Mouse (Mus musculus) T-helper 1 cell (primary cell): ENCODE measurements at regions not wholly inside any gene's neighbourhood (a gene's known extent, or its start where the extent isn't known, plus 50 kb on each side); places are given as distances from the start of the nearest gene placed in this dataset.

ENCODE experiments used
- in situ Hi-C: fragments of 300-600 bp; cut with MboI, MseI; formaldehyde crosslinking; loops from one replicate; pipeline ENCODE4 v1.15.1; 2025; ENCODE audit warnings: high pct_unique_total_duplicates

DNA sequence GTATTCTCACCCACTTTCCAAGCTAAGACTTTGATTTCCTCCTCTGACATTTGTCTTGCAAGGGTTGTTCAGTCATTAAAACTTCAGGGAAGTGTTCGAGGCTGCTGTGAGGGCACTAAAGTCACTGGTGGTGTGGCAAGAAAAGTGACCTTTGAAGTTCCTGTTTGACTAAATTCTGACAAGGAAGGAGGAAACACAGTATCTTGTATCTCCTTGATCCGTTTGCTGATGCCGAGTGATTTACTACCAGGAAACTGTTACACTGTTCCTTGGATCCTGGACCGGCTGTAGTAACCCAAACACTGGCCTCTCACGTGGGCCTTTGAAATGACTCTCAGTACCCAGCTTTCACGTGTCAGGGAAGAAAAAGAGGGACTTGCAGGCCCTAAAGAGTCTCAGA is 53.5 kb upstream of the Ralgapa2 start:
- in situ Hi-C loops, result no loop called here

DNA sequence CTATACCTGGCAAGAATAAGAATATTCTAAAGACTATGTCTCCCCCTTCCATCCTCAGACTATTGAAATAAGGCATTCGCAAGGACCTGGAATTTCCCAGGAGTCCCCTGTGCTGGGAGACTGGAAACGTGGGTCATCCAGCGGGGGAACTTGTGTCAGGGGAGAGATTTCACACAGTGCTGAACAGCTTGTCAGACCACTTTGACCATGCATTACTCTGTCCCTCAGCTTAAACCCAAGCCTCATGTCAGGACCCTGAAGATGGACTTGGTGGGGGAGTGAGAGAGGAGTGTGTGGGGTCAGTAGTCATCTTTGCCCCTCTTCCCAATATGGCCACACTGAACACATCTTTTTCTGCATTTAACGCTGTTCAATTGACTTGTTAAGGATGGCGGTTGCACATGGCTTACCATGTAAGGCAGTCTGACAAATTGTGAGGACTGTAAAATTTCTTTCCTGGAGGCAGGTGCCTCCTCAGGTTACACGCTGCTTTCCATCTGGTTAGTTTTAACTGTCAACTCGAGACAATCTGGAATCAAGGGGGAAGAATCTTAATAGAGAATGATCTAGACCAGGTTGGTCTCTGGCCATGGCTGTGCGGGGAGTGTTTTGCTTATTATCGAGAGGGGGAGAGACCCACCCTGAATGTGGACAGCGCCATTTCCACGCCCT is 56.2 kb upstream of the Ralgapa2 start:
- in situ Hi-C loops, result no loop called here

DNA sequence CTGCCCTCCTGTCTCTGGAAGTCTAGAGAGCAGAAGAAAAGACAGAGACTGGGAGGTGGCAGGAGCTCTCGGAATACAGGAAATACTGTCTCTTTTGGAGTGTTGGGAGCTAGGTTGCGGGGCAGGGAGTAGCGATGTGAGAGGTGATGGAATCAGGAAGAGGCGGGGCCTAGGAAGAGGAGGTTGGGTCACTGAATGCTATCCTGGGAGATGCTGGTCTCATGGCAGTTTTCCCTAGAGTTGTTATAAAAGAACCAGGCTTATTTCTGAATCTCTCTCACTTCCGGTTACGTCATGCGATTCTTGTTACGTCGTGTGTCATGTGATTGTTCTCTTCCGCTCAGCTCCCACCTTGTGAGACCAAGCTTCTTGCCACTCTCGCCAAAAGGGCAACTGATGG is 58.9 kb upstream of the Ralgapa2 start:
- in situ Hi-C loops, result no loop called here

DNA sequence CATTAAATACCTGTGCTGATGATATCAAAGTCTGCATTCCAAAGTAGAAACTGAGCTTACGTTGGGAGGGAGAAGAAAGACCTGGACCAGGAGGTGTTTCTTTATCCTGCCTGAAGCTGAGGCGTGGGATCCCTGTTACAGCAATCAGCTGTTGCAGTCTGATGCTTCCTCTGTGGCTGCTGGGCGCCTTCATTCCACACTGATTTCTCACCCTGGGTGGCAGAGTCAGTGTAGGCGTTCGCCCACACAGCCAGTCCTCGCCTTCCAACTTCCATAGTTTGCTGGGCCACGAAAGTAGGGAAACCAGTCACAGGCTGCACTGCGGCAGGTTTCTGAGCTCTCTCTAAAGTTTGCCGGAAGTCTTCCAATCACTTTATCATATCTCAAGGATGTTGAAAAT is 59.7 kb upstream of the Ralgapa2 start:
- in situ Hi-C loops, result no loop called here

DNA sequence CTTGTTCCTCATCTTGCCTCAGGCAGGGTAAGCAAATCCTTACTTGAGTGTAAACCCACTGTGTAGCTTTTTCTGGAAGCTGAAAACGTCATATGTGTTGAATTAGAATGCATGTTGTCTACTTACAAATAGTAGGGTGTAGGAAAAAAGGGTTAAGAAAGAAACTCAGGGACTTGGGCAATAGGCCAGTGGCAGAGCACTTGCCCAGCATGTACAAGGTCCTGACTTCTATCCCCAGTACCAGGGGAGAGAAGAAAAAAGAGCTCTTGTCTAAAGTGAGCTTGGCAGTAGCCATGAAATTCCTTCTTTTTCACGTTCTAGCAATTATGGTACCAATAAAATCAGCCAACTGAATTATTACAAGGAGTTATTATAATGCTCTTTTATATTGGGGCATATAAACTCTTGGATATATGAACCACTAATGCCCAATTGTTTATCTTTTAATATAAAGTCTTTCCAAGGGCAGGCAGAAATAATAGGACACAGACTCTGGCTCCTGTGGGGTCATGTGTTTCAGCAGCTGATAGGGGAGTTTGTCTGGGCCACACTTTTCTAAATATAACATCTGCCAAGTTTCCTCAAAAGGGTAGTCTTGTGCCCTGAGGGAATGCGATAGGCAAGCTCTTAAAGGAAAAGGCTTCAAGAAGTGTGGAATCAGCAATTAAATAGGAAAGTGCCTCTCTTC is 63.6 kb upstream of the Ralgapa2 start:
- in situ Hi-C loops, result no loop called here

DNA sequence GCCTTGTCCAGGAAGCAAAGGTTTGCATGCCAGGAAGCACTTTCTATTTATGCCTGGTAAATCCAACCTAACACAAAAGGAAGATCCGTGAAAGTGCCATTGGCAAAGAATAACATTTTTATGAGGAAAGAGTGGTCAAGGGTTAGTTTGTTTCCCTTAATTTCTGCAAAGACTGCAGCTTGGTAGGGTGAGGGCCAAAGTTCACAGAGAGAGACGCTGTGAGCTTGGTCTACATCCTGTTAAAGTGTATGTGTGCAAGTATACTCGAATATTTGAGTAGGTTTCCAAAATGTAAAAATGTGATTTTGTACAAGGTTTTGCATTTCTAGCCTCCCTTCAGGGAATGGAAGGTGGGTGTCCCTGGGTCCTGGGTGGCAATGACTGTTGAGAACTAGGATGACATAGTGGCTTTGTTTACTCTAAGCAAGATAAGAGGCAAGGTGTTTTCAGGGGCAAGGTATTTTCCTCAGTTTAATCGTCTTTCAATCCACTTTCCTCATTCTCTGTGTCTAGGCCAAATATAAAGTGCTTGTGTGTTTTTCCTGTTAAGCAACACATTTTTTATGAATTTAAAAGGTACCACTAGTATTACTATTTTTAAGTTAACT is 64.3 kb upstream of the Ralgapa2 start:
- in situ Hi-C loops, result no loop called here

DNA sequence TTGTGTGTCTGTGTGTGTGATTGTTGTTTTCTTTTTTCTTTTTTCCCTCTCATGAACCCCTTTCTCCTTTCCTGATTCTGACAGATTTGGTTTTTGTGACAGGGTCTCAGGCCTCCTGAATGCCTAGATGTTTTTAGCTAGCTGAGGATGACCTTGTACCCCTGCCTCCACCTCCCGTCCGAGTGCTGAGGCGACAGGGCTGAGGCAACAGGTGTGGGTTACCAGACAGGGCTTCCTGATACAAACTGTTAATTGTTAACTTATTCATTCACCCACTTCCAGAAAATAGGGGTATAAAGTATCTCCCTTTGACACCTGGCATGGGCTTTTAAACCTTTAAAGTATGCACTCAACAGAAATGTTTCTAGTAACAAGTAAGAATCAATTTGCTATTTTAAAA is 65.0 kb upstream of the Ralgapa2 start:
- in situ Hi-C loops, result no loop called here

DNA sequence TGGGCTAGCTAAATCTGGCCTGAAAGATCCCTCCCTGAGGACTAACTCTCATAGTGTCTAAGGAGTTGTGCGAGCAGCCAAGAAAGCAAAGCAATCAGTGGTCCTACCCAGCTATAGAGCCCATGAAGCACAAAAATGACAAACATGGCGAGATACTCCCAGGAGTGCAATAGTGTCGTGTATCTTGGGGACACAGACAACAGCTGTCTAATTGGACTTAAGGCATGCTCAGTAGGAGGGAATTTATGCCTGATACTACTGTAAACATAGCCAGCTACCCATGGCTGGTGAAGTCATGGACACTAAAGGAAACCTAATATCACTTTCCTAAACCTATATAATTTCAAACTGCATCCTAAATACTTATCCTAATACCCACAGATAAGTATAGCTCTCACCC is 69.1 kb upstream of the Ralgapa2 start:
- in situ Hi-C loops, result no loop called here

DNA sequence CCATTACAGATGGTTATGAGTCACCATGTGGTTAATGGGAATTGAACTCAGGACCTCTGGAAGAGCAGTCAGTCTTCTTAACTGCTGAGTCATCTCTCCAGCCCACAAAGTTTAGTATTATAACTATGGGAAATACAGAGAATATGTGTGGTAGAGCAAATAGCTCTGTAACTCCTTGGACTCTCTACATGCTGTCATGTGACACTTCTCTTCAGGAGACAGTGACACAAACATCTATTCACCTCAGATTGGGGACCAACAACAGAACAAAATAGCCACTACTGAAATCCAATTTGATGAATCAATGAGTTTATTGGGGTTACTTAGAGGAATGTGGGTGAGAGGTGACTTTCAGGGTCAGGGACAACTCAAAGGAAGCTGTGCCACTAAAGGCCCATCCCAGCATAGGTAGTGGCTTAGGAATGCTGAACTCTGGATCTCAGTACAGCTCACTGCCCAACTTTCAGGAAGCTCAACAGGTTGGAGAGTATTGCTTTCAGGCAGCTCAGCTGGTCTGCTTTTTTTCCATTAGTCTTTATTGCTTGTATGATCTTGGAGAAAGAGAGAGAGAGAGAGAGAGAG is 71.8 kb upstream of the Ralgapa2 start:
- in situ Hi-C loops, result no loop called here

DNA sequence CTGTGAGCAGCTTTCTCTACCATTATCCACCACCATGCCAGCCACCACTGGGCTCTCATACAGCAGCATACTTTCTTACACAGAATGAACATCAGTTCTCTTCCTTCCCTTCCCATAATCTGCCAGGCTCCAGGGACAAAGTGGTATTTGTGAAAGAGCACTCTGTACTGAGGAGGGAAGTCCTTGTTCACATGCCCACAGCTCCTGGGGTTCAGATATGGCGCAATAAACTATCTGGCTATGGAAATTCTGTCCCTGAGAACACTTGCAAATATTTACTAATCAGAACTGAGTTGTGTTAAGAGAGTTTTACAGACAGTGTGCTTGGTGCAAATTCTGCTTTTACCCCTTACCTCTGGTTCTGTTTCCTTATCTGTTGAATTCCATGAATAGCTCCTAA is 74.2 kb upstream of the Ralgapa2 start:
- in situ Hi-C loops, result no loop called here

DNA sequence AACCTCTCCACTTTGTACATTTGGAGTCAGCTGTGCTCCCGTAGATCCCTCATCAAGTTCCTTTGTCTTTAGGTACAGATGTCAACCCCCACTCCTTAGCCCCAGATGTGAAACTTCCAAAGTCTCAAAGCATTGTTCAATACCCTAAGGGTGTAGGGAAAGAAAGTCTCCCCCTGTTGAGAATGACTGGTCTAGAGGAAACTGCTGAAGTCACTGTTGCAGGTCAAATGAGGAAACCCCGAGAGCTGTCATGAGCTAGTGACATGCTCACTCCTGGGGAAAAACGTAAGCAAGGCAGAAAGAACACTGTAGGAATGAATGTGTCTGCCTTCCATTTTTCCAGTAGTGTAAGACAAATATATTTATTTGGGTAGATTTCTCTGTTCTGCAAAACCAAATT is 74.8 kb upstream of the Ralgapa2 start:
- in situ Hi-C loops, result no loop called here

DNA sequence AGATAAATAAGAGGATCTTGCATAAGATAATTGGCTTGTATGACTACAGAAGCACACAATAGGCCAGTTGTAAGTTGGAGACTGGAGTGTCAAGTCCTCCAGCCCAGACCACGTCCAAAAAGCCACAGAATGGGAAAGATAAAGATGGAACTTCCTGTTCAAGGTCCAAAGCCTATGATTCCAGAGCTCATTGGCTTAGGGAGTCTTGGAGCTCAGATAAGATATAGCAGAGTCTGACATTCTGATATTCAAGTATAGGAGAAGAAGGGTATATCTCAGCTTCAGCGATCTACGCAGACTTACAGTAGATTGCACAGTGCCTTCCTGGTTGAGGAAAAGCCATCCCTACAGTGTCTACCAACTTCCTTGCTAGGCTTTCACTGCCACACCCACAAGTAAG is 77.7 kb upstream of the Ralgapa2 start:
- in situ Hi-C loops, result loop anchor here (10.0 kb wide), 2 partner anchors 1035 to 1645 kb away; no protein-coding TSS in a partner anchor

DNA sequence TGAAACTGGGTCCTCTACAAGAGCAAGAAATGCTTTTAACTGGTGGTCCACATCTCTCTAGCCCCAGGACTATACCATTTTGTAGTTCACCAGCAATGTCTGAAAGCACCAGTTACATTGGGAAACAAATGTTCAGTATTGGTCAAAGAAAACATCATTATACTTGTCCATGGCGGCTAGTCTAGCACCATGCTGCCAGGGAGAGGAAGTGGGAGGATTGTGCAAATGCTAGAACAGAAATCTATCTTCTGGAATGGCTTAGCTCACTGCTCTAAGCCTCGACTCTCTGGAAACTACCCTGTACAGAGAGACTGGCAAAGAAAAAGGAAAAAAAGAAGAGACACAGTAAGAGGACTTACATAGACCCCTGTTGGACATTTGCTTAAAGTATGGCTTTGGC is 81.1 kb upstream of the Ralgapa2 start:
- in situ Hi-C loops, result loop anchor here (10.0 kb wide), 2 partner anchors 1038 to 1648 kb away; no protein-coding TSS in a partner anchor

DNA sequence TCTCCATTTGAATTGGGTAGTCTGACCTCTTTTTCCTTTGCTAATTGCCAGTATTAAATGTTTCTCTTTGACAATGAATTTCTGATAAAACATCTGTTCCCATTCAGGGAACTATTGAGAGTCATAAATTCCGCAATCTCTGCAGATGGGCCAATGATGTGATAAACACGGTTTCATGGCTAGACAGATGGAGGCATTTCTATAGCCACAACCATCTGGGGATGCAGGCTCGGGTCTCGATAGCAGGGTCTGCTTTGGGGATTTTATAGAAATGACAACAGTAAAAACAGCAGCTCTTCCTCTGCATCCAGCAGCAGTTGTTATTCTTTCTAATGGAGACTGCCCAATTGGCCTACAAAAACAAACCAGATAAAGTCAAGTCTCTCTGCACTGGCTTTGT is 82.1 kb upstream of the Ralgapa2 start:
- in situ Hi-C loops, result loop anchor here (10.0 kb wide), 2 partner anchors 1039 to 1649 kb away; no protein-coding TSS in a partner anchor

DNA sequence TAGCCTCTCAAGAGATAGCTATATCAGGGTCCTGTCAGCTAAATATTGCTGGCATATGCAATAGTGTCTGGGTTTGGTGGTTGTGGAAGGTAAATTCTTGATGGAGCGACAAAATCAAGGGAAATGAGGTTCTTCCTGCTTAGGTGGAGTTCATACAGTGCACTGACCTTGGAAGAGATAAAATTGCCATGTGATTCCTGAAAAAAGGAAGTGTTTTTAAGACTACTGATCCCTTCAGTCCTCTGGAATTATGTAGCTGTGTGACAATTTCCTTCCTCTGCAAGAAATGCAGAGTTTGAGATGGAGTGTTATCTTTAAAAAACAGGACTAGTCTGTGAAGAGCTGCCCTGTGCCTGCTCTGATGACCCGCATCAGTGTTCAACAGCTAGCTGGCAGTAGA is 83.5 kb upstream of the Ralgapa2 start:
- in situ Hi-C loops, result loop anchor here (10.0 kb wide), 2 partner anchors 1041 to 1651 kb away; no protein-coding TSS in a partner anchor

DNA sequence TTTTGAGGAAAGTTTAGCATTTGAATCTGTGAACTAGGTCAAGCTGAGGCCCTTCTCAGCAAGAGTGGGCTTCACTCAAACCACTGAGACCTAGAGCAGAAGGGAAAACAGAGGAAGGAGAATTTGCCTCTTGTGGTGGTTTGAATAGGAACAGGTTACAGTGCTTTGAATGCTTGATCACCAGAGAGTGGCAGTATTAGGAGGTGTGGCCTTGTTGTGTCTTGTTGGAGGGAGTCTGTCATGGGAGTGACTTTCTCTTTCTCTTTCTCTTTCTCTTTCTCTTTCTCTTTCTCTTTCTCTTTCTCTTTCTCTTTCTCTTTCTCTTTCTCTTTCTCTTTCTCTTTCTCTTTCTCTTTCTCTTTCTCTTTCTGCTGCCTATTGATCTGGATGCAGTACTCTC is 94.0 kb upstream of the Ralgapa2 start:
- in situ Hi-C loops, result loop anchor here (5.0 kb wide), 1 partner anchor 89 kb away; no protein-coding TSS in a partner anchor

DNA sequence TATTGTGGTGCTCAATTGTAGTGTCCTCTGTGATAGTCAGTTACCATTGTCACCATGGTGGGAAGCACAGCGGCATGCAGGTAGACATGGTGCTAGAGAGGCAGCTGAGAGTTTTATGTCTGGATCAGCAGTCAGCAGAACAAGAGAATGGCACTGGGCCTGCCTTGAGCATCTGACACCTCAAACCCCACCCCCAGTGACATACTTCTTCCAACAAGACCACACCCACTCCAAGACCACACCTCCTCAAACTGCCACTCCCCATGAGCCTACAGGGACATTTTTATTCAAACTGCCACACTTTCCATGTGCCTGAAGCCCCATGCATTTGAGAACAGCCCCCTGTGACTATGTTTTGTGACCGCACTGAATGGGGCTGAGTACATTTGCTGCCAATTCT is 98.8 kb upstream of the Ralgapa2 start:
- in situ Hi-C loops, result loop anchor here (5.0 to 10.0 kb wide), 2 partner anchors 139 to 656 kb away; no protein-coding TSS in a partner anchor

DNA sequence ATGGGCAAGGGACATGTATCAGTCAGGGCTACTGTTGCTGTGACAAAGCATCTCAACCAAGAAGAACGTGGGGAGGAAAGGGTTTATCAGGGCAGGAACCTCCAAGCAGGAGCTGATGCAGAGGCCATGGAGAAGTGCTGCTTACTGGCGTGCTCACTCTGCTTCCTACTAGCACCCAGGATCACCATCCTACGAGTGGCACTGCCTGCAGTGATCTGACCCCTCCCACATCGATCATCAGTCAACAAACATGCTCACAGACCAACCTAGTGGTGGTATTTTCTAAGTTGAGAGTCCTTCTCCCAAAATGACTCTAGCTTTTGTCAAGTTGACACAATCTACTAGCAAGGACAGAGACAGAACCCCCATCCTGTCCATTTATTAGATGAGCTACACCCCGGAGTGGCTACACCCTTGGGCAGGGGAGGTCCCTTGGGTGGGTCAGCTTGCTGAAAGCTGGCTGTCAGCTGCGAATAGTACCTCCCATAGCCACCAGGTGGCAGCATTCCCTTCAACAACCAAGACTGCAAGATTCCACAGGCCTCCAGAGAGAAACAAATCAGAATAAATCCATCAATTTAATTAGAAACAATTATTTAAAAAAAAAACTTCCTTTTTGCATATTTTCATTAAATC is 99.9 kb upstream of the Ralgapa2 start:
- in situ Hi-C loops, result loop anchor here (5.0 to 10.0 kb wide), 2 partner anchors 140 to 657 kb away; no protein-coding TSS in a partner anchor

DNA sequence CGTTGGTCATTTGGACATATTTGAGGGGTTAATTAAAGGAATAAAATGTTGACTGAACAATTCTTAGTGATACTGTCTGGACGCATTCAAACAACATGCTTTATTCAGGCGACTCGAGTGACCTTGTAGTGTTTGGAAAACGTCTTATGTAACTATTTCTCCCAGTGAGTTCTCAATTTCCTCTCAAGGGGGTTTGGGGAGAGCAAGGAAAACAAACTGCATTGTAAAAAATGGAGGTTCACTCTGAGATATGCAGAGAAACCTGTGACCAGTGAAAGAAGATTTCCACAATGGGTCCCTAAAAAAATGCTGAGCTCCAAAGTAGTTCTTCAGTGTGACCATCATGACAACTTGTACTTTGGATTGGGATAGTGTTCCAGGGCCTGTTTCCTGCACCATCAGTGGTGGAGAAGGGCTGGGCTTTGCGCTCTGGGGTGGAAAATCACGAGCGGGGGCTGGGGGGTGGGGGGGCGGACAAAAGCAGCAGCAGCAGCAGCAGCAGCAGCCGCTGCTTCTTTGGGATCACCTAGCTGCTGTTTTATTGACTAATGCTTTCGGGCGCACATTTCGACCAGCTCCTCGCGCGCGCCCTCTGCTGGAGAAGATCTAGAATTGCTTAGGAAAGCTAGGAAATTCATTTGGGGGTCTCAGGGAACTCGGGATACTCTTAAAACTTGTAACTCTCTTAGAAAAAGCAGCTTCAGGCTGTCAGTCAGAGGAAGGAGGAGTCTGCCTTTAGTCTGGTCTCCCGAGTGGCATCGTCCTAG is 100.6 kb upstream of the Ralgapa2 start:
- in situ Hi-C loops, result loop anchor here (5.0 to 10.0 kb wide), 2 partner anchors 140 to 658 kb away; no protein-coding TSS in a partner anchor

DNA sequence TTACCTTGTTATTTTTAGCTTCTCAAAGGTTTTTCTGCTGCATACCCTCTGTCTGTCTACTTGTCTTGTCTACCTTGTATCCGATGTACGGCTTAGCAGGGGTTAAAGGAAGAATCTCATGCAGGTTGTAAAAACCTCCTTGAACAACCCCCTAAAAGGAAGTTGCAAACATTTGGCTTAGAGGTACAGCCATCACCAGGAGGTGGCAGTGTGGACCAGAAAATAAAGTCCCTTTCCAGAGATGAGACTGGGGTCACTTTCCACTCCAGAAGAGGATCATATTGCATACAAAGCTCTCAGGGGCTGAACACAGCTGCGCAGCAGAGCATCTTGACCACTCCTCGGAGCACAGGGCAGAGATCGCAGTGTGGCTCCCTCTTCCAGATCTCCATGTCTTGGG is 109.0 kb upstream of the Ralgapa2 start:
- in situ Hi-C loops, result no loop called here

DNA sequence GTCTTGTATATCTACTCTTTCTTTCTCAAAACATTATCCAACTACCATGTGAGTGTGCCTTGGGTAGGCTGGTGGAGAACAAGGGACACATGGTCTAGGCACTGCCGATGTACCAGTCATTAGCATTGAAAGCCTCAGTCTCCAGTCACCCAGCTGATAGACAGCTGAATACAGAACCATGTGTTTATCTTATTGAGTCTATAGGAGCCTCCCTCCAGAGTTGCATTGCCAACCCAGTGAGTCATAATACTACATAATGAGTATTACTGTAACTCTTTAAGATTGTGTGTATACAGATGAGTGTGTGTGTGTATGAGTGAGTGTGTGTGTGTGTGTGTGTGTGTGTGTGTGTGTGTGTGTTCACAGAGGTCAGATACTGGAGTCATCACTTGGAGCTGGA is 110.9 kb upstream of the Ralgapa2 start:
- in situ Hi-C loops, result no loop called here
